Mouse (Mus musculus) kidney, postnatal 0 days (tissue): ENCODE measurements around the gene Gdi1. TPM values are rescaled to one million over a fixed set of nuclear protein-coding genes. Genes with fewer than 3 reads are reported as not detected.
A peak's percentile ranks its signal among the peaks of the same experiment; 100 is the strongest.

Experiments
- ATAC-seq: fragments of 200-750 bp; cut with Nextera tagmentation; replicated peaks from 2 replicates; pipeline ENCODE4 v1.8.0; 2017; ENCODE audit warnings: low read depth, moderate number of reproducible peaks, moderate TSS enrichment, moderate library complexity; ENCODE audit not compliant: low FRiP score
- DNase-seq: peaks from one replicate; pipeline ENCODE4 v3.0.0-alpha.2; 2016; ENCODE audit warnings: low spot score
- H3K27ac ChIP-seq: fragments of 300-500 bp; sonication (generic); 2 replicates; pipeline ENCODE4 v1.5.1; 2014; ENCODE audit warnings: mild to moderate bottlenecking
- H3K27me3 ChIP-seq: fragments of 300-500 bp; sonication (generic); 2 replicates; pipeline ENCODE4 v1.6.1; 2014; ENCODE audit warnings: low read length, mixed read lengths; ENCODE audit not compliant: insufficient read depth
- H3K36me3 ChIP-seq: fragments of 300-500 bp; sonication (generic); 2 replicates; pipeline ENCODE4 v1.6.1; 2014; ENCODE audit warnings: low read length, mixed read lengths; ENCODE audit not compliant: insufficient read depth
- H3K4me1 ChIP-seq: fragments of 300-500 bp; sonication (generic); replicated peaks from 2 replicates; pipeline ENCODE4 v1.6.1; 2014; ENCODE audit warnings: antibody characterized with exemption, low read length, mixed read lengths; ENCODE audit not compliant: insufficient read depth
- H3K4me2 ChIP-seq: fragments of 300-500 bp; sonication (generic); 2 replicates; pipeline ENCODE4 v1.6.1; 2014; ENCODE audit warnings: mild to moderate bottlenecking, low read length, moderate library complexity, mixed read lengths
- H3K4me3 ChIP-seq: fragments of 300-500 bp; sonication (generic); replicated peaks from 2 replicates; pipeline ENCODE4 v1.5.1; 2014; ENCODE audit warnings: low read depth, low read length
- H3K9ac ChIP-seq: fragments of 300-500 bp; sonication (generic); 2 replicates; pipeline ENCODE4 v1.6.1; 2014; ENCODE audit warnings: low read depth, low read length
- H3K9me3 ChIP-seq: fragments of 300-500 bp; sonication (generic); replicated peaks from 2 replicates; pipeline ENCODE4 v1.6.1; 2016; ENCODE audit warnings: low read length, inconsistent platforms, mixed read lengths
- CTCF ChIP-seq: IDR thresholded peaks from 2 replicates; pipeline ENCODE4 v1.5.1; 2016; ENCODE audit warnings: antibody characterized with exemption, low read depth, mild to moderate bottlenecking, moderate library complexity
- WGBS: fragments of 180-500 bp; shearing (Covaris S2); extraction: QIAGEN DNeasy Blood & Tissue Kit; methylation state at CpG from one replicate; pipeline ENCODE4 v1.1.7; 2014; 5-methylcytosine and 5-hydroxymethylcytosine counted together
- polyA plus RNA-seq: library from polyadenylated mRNA; unstranded; fragments of >200 nt; fragmentation: Nextera tagmentation; extraction: Ambion mirVana; gene quantifications from 2 replicates; pipeline ENCODE4 v1.2.1, GENCODE M21; 2015

The Gdi1 gene
- polyA plus RNA-seq, 1 experiment from 2014 or later = 95.2 TPM

- Histone ChIP-seq H3K27ac (no peak overlapping the region), H3K27me3 (no peaks in the 10 kb centered on the region), H3K4me3 (no peak overlapping the region), H3K9ac (no peak overlapping the region), H3K36me3 (no peaks in the 10 kb centered on the region), H3K4me1 (no peaks in the 10 kb centered on the region), H3K9me3 (no peaks in the 10 kb centered on the region), H3K4me2 (no peak overlapping the region)
- TF ChIP-seq CTCF = no peak
- DNase-seq = no peak
- no peak for ATAC-seq
- 78% methylated on average over 4 of the region's 4 CpGs for WGBS
These were observed 11.4 kb upstream of the Gdi1 start for GRCm38 (mm10) chrX:74293431-74293830.

- ATAC-seq (peak; percentile 99), DNase-seq (peak; percentile 94)
- H3K9me3 ChIP-seq = no peaks in the 10 kb centered on the region
- peak within 1 kb of the TSS; percentile 62 for H3K4me2 ChIP-seq
- WGBS = 24% methylated on average over 37 of the region's 37 CpGs
- no peak for TF ChIP-seq CTCF
- peaks cover 8% of the 10 kb centered on the region; the same call in 1 of the 2 replicates for H3K36me3 ChIP-seq
- H3K4me3 ChIP-seq = peak within 1 kb of the TSS; percentile 55
- H3K9ac ChIP-seq = peak within 1 kb of the TSS; percentile 67
- no peaks in the 10 kb centered on the region for H3K27me3 ChIP-seq
- no peaks in the 10 kb centered on the region for H3K4me1 ChIP-seq
- peak within 1 kb of the TSS; percentile 70 for H3K27ac ChIP-seq
These were observed 8.0 kb upstream of the Gdi1 start, which contains the start of gene Atp6ap1 for GRCm38 (mm10) chrX:74296538-74297448. TSS of gene Atp6ap1 (plus strand) at chrX:74297097.

GRCm38 (mm10) chrX:74298348-74298747, 6.5 kb upstream of the Gdi1 start:
- Histone ChIP-seq H3K4me3 (no peak overlapping the region), H3K27ac (no peak overlapping the region), H3K4me2 (no peak overlapping the region), H3K36me3 (peaks cover 9% of the 10 kb centered on the region; the same call in 1 of the 2 replicates), H3K9ac (no peak overlapping the region), H3K27me3 (no peaks in the 10 kb centered on the region), H3K4me1 (no peaks in the 10 kb centered on the region), H3K9me3 (no peaks in the 10 kb centered on the region)
- DNase-seq (no peak), ATAC-seq (no peak)
- no peak for TF ChIP-seq CTCF
- 75% methylated on average over 1 of the region's 1 CpGs for WGBS

- WGBS = 85% methylated on average over 3 of the region's 3 CpGs
- Histone ChIP-seq H3K9me3 (no peaks in the 10 kb centered on the region), H3K4me1 (no peaks in the 10 kb centered on the region), H3K4me3 (no peak overlapping the region), H3K36me3 (peaks cover 13% of the 10 kb centered on the region; the same call in 1 of the 2 replicates), H3K4me2 (no peak overlapping the region), H3K9ac (no peak overlapping the region), H3K27me3 (no peaks in the 10 kb centered on the region), H3K27ac (no peak overlapping the region)
- ATAC-seq (no peak), DNase-seq (no peak)
- no peak for TF ChIP-seq CTCF
These were observed 5.1 kb upstream of the Gdi1 start for GRCm38 (mm10) chrX:74299721-74300120.

- Histone ChIP-seq H3K27me3 (no peaks in the 10 kb centered on the region), H3K36me3 (0 out of 2 replicates have a peak, but pooled peaks cover 14% of the 10 kb centered on the region), H3K4me2 (peak within 1 kb of the TSS; percentile 72), H3K9ac (peak within 1 kb of the TSS; percentile 72), H3K4me1 (no peaks in the 10 kb centered on the region; the same call in 1 of the 2 replicates), H3K4me3 (peak within 1 kb of the TSS; percentile 56), H3K27ac (peak within 1 kb of the TSS; percentile 78), H3K9me3 (no peaks in the 10 kb centered on the region)
- DNase-seq (peak; percentile 89), ATAC-seq (peak; percentile 97)
- WGBS = 26% methylated on average over 59 of the region's 59 CpGs
- TF ChIP-seq CTCF = 0 out of 2 replicates have a peak, but pooled peaks have one; percentile 3
These were observed 8.0 kb downstream of the Gdi1 start, which contains the start of gene Fam50a for GRCm38 (mm10) chrX:74312540-74313464. TSS of gene Fam50a (plus strand) at chrX:74313033.
